Mouse (Mus musculus): Measurements from ENCODE around the gene Ap1s2.
A peak's percentile ranks its signal among the peaks of the same experiment; 100 is the strongest.

- TF ChIP-seq CTCF (IDR thresholded peaks at IDR 0.05 in 2 of 3, conservative IDR thresholded peaks at IDR 0.05 in 1 of 3; ENCODE audit: control insufficient read depth in 1 of 3, insufficient read depth in 1 of 3, low read depth in 2 of 3, low read length in 3 of 3, poor library complexity in 1 of 3, severe bottlenecking in 1 of 3) (no peak), EP300 (IDR thresholded peaks at IDR 0.05; ENCODE audit: low read depth in 1 of 2, low read length in 2 of 2) (peak in 1 of 2 experiments; percentile 12; a peak in 1 of 4 replicates), NRF1 (IDR thresholded peaks at IDR 0.05; ENCODE audit: insufficient read depth, low read depth, low read length, poor library complexity, severe bottlenecking) (0 out of 2 replicates have a peak, but pooled peaks have one; percentile 10), MAX (IDR thresholded peaks at IDR 0.05; ENCODE audit: low read length) (peak; percentile 80), USF1 (IDR thresholded peaks at IDR 0.05; ENCODE audit: low read depth, low read length) (peak; percentile 65), POLR2A (IDR thresholded peaks at IDR 0.05; ENCODE audit: control insufficient read depth in 1 of 2, insufficient read depth in 1 of 2, low read depth in 1 of 2, low read length in 2 of 2, poor library complexity in 1 of 2) (peak; percentile 73 to 80; a peak in 3 of 4 replicates)
Measured at GRCm38 (mm10) chrX:163958467-163958875, 49.7 kb downstream of the Ap1s2 start, which contains the start of gene Zrsr2.

All from MEL (cell line).